Mouse (Mus musculus) right cerebral cortex, postnatal 25 days (tissue): ENCODE measurements around the gene Itpkb.

Experiments used
- DNase-seq: peaks from one replicate; pipeline ENCODE4 v3.0.0; 2022

Itpkb gene

GRCm38 (mm10) chr1:180330145-180330706 lies at the start of gene Itpkb:
TSS of gene Itpkb (plus strand) at chr1:180330485.
- DNase-seq, result no peak

- DNase-seq, result no peak
Measured at GRCm38 (mm10) chr1:180282581-180282980, 47.7 kb upstream of the Itpkb start.

- DNase-seq, result no peak
Measured at GRCm38 (mm10) chr1:180283813-180284768, 46.2 kb upstream of the Itpkb start.

- no peak for DNase-seq
Measured at GRCm38 (mm10) chr1:180286081-180286831, 44.0 kb upstream of the Itpkb start.

GRCm38 (mm10) chr1:180288227-180288626 lies 42.1 kb upstream of the Itpkb start:
- no peak for DNase-seq

- no peak for DNase-seq
Measured at GRCm38 (mm10) chr1:180288872-180289468, 41.3 kb upstream of the Itpkb start.

- no peak for DNase-seq
Measured at GRCm38 (mm10) chr1:180289788-180290187, 40.5 kb upstream of the Itpkb start.

GRCm38 (mm10) chr1:180290358-180290757 lies 39.9 kb upstream of the Itpkb start:
- DNase-seq, result no peak

GRCm38 (mm10) chr1:180296088-180296487 lies 34.2 kb upstream of the Itpkb start:
- no peak for DNase-seq

- no peak for DNase-seq
Measured at GRCm38 (mm10) chr1:180299697-180300096, 30.6 kb upstream of the Itpkb start.

- DNase-seq, result no peak
Measured at GRCm38 (mm10) chr1:180300292-180300691, 30.0 kb upstream of the Itpkb start.

GRCm38 (mm10) chr1:180300997-180301396 lies 29.3 kb upstream of the Itpkb start:
- DNase-seq, result no peak

GRCm38 (mm10) chr1:180302253-180303120 lies 27.8 kb upstream of the Itpkb start:
- DNase-seq, result no peak

GRCm38 (mm10) chr1:180303600-180303999 lies 26.7 kb upstream of the Itpkb start:
- no peak for DNase-seq

- DNase-seq, result no peak
Measured at GRCm38 (mm10) chr1:180306889-180307288, 23.4 kb upstream of the Itpkb start.

- DNase-seq, result no peak
Measured at GRCm38 (mm10) chr1:180307661-180308060, 22.6 kb upstream of the Itpkb start.

- no peak for DNase-seq
Measured at GRCm38 (mm10) chr1:180308897-180309296, 21.4 kb upstream of the Itpkb start.

GRCm38 (mm10) chr1:180312286-180312685 lies 18.0 kb upstream of the Itpkb start:
- DNase-seq, result no peak

- DNase-seq, result no peak
Measured at GRCm38 (mm10) chr1:180312792-180313311, 17.4 kb upstream of the Itpkb start.

- no peak for DNase-seq
Measured at GRCm38 (mm10) chr1:180313517-180314440, 16.5 kb upstream of the Itpkb start.

GRCm38 (mm10) chr1:180314641-180315040 lies 15.6 kb upstream of the Itpkb start:
- DNase-seq, result no peak
